Mouse (Mus musculus): ENCODE data around the gene Rgs10. TPM values are rescaled to one million over a fixed set of nuclear protein-coding genes. Genes with fewer than 3 reads are reported as not detected.

Gene Rgs10
- polyA plus RNA-seq, 1 experiment from 2014 or later: 5.9 TPM

- no peak overlapping the region for H3K4me3 ChIP-seq
- 0 out of 2 replicates have a peak, but pooled peaks cover under 1% of the 10 kb centered on the region for H3K4me1 ChIP-seq
- no peaks in the 10 kb centered on the region for H3K27me3 ChIP-seq (ENCODE audit: poor library complexity, severe bottlenecking)
- no peak for DNase-seq (ENCODE audit: extremely low spot score, low spot score)
- WGBS: 74% methylated on average over 4 of the region's 4 CpGs
- no peak overlapping the region for H3K27ac ChIP-seq
- H3K36me3 ChIP-seq (replicated peaks): no peaks in the 10 kb centered on the region
- H3K9me3 ChIP-seq: no peaks in the 10 kb centered on the region
Measured at GRCm38 (mm10) chr7:128362916-128363315, 55.6 kb downstream of the Rgs10 start.

DNA sequence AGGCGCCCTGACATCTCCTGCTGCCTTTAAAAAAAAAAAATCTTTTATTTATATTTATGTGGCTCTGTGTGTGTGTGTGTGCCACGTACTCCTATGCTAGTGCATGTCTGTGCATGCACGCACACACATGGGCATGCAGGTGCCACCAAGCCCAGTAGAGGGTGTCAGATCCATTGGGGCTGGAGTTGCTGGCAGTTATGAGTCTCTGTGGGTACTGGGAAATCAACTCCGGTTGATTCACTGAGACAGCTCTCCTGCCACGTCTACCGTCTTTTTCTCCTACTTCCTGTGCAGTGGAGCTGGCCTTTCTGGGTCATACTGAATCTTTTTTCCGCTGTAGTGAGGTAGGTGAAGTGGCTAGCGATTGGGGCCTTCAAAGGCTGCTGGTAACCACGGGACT lies 58.8 kb downstream of the Rgs10 start:
- no peak overlapping the region for H3K27ac ChIP-seq
- WGBS: 89% methylated on average over 9 of the region's 9 CpGs
- peaks cover 9% of the 10 kb centered on the region; the same call in 1 of the 2 replicates for H3K4me1 ChIP-seq
- H3K4me3 ChIP-seq: no peak overlapping the region
- no peaks in the 10 kb centered on the region for H3K36me3 ChIP-seq (replicated peaks)
- no peaks in the 10 kb centered on the region for H3K27me3 ChIP-seq (ENCODE audit: poor library complexity, severe bottlenecking)
- DNase-seq (ENCODE audit: extremely low spot score, low spot score): no peak
- no peaks in the 10 kb centered on the region for H3K9me3 ChIP-seq

- Histone ChIP-seq H3K27ac (no peak overlapping the region), H3K4me3 (no peak overlapping the region), H3K9me3 (no peaks in the 10 kb centered on the region), H3K4me1 (peaks cover 9% of the 10 kb centered on the region; the same call in 1 of the 2 replicates), H3K36me3 (replicated peaks) (no peaks in the 10 kb centered on the region), H3K27me3 (ENCODE audit: poor library complexity, severe bottlenecking) (no peaks in the 10 kb centered on the region)
- no peak for DNase-seq (ENCODE audit: extremely low spot score, low spot score)
- WGBS: 88% methylated on average over 7 of the region's 7 CpGs
Measured at GRCm38 (mm10) chr7:128359164-128359563, 59.4 kb downstream of the Rgs10 start.

DNA sequence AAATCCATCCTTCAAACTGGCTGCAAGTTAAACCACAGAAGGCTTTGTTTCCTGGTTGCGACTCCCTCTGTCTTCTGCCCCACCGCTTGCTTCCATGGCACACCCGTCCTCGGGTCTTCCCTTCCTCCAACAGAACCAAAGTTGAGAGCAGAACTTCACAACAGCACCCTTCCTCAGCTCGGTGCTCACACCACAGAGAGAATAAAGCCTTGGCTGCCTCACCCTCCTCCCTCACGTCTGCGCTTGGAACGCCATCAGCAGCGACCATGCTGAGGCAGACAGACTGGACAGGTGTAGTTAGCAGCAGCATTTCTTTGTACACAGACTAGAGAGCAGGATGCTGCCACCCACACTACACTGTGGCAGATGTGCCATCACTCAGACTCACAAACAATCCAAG lies 59.8 kb downstream of the Rgs10 start:
- DNase-seq (ENCODE audit: extremely low spot score, low spot score): no peak
- no peaks in the 10 kb centered on the region for H3K27me3 ChIP-seq (ENCODE audit: poor library complexity, severe bottlenecking)
- peaks cover 9% of the 10 kb centered on the region; the same call in 1 of the 2 replicates for H3K4me1 ChIP-seq
- H3K4me3 ChIP-seq: no peak overlapping the region
- no peaks in the 10 kb centered on the region for H3K9me3 ChIP-seq
- 79% methylated on average over 9 of the region's 9 CpGs for WGBS
- no peak overlapping the region for H3K27ac ChIP-seq
- no peaks in the 10 kb centered on the region for H3K36me3 ChIP-seq (replicated peaks)

GRCm38 (mm10) chr7:128356868-128357755 lies 61.4 kb downstream of the Rgs10 start:
- no peak for DNase-seq (ENCODE audit: extremely low spot score, low spot score)
- no peaks in the 10 kb centered on the region for H3K27me3 ChIP-seq (ENCODE audit: poor library complexity, severe bottlenecking)
- peaks cover 9% of the 10 kb centered on the region; the same call in 1 of the 2 replicates for H3K4me1 ChIP-seq
- H3K27ac ChIP-seq: no peak overlapping the region
- no peak overlapping the region for H3K4me3 ChIP-seq
- H3K36me3 ChIP-seq (replicated peaks): no peaks in the 10 kb centered on the region
- WGBS: 76% methylated on average over 9 of the region's 9 CpGs
- no peaks in the 10 kb centered on the region for H3K9me3 ChIP-seq

- Histone ChIP-seq H3K36me3 (replicated peaks) (no peaks in the 10 kb centered on the region), H3K4me1 (peaks cover 9% of the 10 kb centered on the region; the same call in 1 of the 2 replicates), H3K9me3 (no peaks in the 10 kb centered on the region), H3K4me3 (no peak overlapping the region), H3K27ac (no peak overlapping the region), H3K27me3 (ENCODE audit: poor library complexity, severe bottlenecking) (no peaks in the 10 kb centered on the region)
- DNase-seq (ENCODE audit: extremely low spot score, low spot score): no peak
- 91% methylated on average over 5 of the region's 5 CpGs for WGBS
Measured at GRCm38 (mm10) chr7:128355463-128355862, 63.1 kb downstream of the Rgs10 start.

DNA sequence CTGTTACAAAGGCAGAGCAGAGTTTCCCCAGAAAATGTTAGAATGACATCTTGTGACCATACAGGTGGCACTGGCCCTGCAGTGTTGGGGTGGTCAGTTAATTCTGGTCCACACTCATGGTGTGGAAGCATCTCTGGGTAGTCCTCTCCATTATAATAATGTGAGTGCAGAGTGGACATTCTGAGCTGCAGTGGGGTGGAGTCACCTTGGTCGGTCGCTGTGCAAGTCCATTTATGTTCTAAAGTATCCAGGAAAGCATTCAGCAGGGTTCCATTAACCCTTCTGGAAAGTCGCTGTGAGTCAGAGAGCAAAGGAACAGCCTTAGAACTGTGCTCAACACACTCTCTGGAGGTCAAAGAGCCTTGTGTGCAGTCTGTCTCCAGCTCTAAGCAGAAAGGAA lies 65.8 kb downstream of the Rgs10 start:
- no peak for DNase-seq (ENCODE audit: extremely low spot score, low spot score)
- no peaks in the 10 kb centered on the region for H3K27me3 ChIP-seq (ENCODE audit: poor library complexity, severe bottlenecking)
- WGBS: 80% methylated on average over 3 of the region's 3 CpGs
- H3K27ac ChIP-seq: no peak overlapping the region
- no peak overlapping the region for H3K4me3 ChIP-seq
- no peaks in the 10 kb centered on the region for H3K9me3 ChIP-seq
- no peaks in the 10 kb centered on the region for H3K36me3 ChIP-seq (replicated peaks)
- peaks cover 12% of the 10 kb centered on the region for H3K4me1 ChIP-seq

DNA sequence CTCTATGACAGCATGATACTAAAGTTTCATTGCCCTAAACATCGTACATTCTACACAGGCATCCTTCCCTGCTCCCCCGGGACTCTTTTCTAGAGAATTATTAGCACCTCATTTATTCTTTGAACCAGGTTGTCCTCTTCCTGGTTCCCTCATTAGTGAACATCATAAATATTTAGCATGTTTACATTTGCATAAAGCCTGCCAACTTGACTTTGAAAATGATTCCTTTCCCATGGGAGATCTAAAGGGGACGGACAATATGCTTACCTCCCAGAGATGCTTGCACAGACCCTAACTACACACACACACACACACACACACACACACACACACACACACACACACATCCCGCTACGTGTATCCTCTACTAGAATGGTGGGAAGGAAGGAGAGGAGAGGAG lies 67.4 kb downstream of the Rgs10 start:
- Histone ChIP-seq H3K27ac (no peak overlapping the region), H3K4me1 (peaks cover 5% of the 10 kb centered on the region; the same call in 1 of the 2 replicates), H3K27me3 (ENCODE audit: poor library complexity, severe bottlenecking) (no peaks in the 10 kb centered on the region), H3K4me3 (no peak overlapping the region), H3K36me3 (replicated peaks) (no peaks in the 10 kb centered on the region), H3K9me3 (no peaks in the 10 kb centered on the region)
- 93% methylated on average over 3 of the region's 5 CpGs for WGBS
- no peak for DNase-seq (ENCODE audit: extremely low spot score, low spot score)

DNA sequence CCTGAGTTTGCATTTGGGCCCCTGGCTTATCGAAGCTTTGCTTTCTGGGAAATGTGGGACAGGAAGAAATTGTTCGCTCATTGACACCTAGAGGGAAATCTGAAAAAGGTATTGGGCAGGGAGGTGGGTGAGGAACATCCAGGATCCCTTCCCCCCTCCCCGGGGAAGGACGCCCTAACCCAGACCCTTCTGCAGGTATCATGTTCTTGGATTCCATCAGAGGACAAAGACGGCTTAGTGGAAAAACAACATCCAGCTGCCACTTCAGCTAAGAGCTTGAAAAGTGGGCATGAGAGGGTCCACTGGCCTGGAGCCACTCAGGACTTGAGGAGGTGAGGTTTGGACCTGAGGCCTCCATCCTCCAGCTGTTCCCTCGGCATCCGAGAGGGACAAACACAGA lies 68.2 kb downstream of the Rgs10 start:
- Histone ChIP-seq H3K9me3 (no peaks in the 10 kb centered on the region), H3K4me3 (no peak overlapping the region), H3K4me1 (peaks cover 5% of the 10 kb centered on the region; the same call in 1 of the 2 replicates), H3K27me3 (ENCODE audit: poor library complexity, severe bottlenecking) (no peaks in the 10 kb centered on the region), H3K27ac (no peak overlapping the region), H3K36me3 (replicated peaks) (no peaks in the 10 kb centered on the region)
- WGBS: 87% methylated on average over 7 of the region's 7 CpGs
- DNase-seq (ENCODE audit: extremely low spot score, low spot score): no peak

- no peak for DNase-seq (ENCODE audit: extremely low spot score, low spot score)
- Histone ChIP-seq H3K27me3 (ENCODE audit: poor library complexity, severe bottlenecking) (no peaks in the 10 kb centered on the region), H3K36me3 (replicated peaks) (no peaks in the 10 kb centered on the region), H3K4me1 (peaks cover 5% of the 10 kb centered on the region; the same call in 1 of the 2 replicates), H3K9me3 (no peaks in the 10 kb centered on the region), H3K4me3 (no peak overlapping the region), H3K27ac (no peak overlapping the region)
- WGBS: 91% methylated on average over 4 of the region's 4 CpGs
Measured at GRCm38 (mm10) chr7:128349751-128350150, 68.8 kb downstream of the Rgs10 start.

GRCm38 (mm10) chr7:128348608-128349007 lies 70.0 kb downstream of the Rgs10 start:
- Histone ChIP-seq H3K36me3 (replicated peaks) (no peaks in the 10 kb centered on the region), H3K27ac (no peak overlapping the region), H3K4me1 (peaks cover 5% of the 10 kb centered on the region; the same call in 1 of the 2 replicates), H3K9me3 (no peaks in the 10 kb centered on the region), H3K4me3 (no peak overlapping the region), H3K27me3 (ENCODE audit: poor library complexity, severe bottlenecking) (no peaks in the 10 kb centered on the region)
- WGBS: 61% methylated on average over 1 of the region's 1 CpGs
- DNase-seq (ENCODE audit: extremely low spot score, low spot score): no peak

DNA sequence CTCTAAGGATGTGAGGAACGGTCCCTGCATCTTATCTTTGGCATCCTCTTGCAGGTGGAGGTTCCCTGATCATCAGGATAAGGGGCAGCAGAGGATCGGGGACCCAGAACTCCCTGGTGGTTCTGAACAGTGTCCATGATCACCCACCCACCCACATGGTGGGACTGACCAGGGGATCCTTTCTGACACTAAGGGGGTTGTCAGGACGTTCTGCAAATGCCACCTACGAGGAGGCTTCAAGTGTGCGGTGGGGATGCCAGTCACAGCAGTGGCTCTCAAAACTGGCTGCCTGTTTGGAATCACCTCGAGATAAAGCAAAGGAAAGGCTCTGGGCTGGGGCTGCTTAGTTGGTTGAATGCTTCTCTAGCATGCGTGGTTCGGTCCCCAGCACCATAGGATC lies 71.6 kb downstream of the Rgs10 start:
- peaks cover 5% of the 10 kb centered on the region; the same call in 1 of the 2 replicates for H3K4me1 ChIP-seq
- no peak for DNase-seq (ENCODE audit: extremely low spot score, low spot score)

DNA sequence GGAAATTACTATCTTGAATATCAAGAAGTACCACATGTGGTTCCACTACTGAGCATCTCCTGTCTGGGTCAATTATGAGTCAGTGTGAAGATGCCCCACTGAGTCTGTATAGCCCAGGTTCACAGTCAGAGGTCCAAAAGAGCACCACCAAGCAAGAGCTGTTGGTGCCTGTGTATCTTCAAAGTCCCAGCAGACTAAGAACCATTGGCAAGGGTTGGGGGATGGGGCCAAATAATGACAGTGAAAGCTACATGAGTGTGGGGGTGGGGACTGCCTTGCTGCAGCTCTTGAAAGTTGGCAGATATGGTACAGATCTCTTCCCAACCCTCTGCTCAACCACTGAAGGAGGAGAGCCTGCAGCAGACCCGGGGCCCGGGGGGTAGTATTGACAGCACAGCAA lies 72.0 kb downstream of the Rgs10 start:
- Histone ChIP-seq H3K9me3 (peaks cover 7% of the 10 kb centered on the region), H3K27me3 (ENCODE audit: poor library complexity, severe bottlenecking) (no peaks in the 10 kb centered on the region), H3K36me3 (replicated peaks) (no peaks in the 10 kb centered on the region), H3K4me1 (peaks cover 5% of the 10 kb centered on the region; the same call in 1 of the 2 replicates), H3K27ac (no peak overlapping the region), H3K4me3 (no peak overlapping the region)
- 87% methylated on average over 2 of the region's 2 CpGs for WGBS
- no peak for DNase-seq (ENCODE audit: extremely low spot score, low spot score)

More for the DNA sequence above, 71.6 kb downstream of the Rgs10 start:
- 81% methylated on average over 8 of the region's 8 CpGs for WGBS
- Histone ChIP-seq H3K9me3 (peaks cover 7% of the 10 kb centered on the region), H3K4me3 (no peak overlapping the region), H3K36me3 (replicated peaks) (no peaks in the 10 kb centered on the region), H3K27ac (no peak overlapping the region), H3K27me3 (ENCODE audit: poor library complexity, severe bottlenecking) (no peaks in the 10 kb centered on the region)

Data from forebrain, embryonic 10.5 days (tissue).